Mouse (Mus musculus): ENCODE data around the gene Ndc1. TPM values are rescaled to one million over a fixed set of nuclear protein-coding genes. Genes with fewer than 3 reads are reported as not detected.

The Ndc1 gene
- 32.7 and 35.6 TPM in 2 replicates for polyA plus RNA-seq (2015; fragmentation: Nextera tagmentation; extraction: Ambion mirVana)

DNA sequence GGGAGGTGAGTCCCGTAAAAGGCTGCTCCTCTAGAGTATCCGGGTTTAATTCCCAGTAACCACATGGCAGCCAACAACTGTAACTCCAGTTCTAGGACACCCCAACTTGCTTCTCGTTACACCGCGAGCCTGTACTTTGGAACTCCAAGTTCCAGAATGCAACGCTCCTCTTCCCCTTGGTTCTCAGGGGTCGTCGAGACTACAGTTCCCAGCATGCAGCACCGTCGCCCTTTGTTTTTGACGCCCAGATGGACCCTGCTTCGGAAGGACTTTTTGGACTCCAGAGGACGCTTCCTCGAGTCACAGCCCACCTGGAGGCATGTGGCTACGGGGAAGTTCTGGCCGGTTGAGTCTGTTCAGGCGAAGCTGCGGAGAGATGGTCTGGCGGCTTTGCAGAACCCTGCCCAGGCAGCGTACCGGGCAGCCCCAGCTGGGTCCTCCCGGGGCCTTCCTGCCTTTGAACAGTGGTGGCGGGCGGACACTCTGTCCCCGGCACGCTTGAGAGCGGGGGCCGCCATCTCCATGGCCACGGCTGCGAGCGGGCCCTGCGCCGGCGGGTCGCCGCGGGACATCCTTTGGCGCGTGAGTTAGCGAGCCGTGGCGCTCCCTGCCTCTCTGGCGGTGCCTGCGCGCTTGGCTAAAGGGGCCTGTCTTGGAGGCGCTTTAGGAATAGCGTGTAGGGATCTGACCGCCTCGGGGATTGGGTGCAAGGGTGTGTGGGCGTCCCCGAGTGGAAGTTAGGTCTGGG, at the start of gene Ndc1:
Ndc1 (plus strand) TSS at position 218 of the 748 bp plus-strand sequence.
- peaks cover 20% of the 10 kb centered on the region for H3K36me3 ChIP-seq
- peak within 1 kb of the TSS; percentile 77 for H3K4me3 ChIP-seq
- H3K27me3 ChIP-seq, result no peaks in the 10 kb centered on the region
- peak within 1 kb of the TSS; percentile 88 for H3K27ac ChIP-seq
- ATAC-seq (ENCODE audit: low FRiP score, low read depth), result peak; percentile 98
- peak within 1 kb of the TSS; percentile 82 for H3K4me2 ChIP-seq (replicated peaks)
- H3K9ac ChIP-seq, result peak within 1 kb of the TSS; percentile 87
- under 1% methylated on average over 51 of the region's 51 CpGs for WGBS
- peaks cover 12% of the 10 kb centered on the region for H3K4me1 ChIP-seq
- H3K9me3 ChIP-seq, result no peaks in the 10 kb centered on the region

DNA sequence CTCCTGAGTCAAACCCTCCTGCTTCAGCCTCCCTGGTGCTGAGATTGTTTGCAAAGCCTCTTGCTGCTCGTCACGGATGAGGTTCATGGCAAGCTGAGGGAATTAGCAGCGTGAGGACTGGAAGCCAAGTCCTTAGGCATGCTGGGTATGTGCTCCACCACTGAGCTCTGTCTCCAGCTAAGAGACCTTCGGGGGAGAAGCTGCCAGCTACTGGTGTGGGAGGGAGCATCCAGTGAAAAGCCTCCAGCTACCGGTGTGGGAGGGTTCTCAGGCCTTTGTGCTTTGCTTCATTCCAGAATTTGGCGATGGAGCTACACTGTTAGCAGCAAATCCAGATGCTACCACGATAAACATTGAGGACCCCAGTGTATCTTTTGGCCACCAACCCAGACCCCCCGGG, 48.9 kb upstream of the Ndc1 start:
- H3K27ac ChIP-seq, result no peak overlapping the region
- H3K4me3 ChIP-seq, result no peak overlapping the region
- no peak for ATAC-seq (ENCODE audit: low FRiP score, low read depth)
- peaks cover 15% of the 10 kb centered on the region for H3K4me1 ChIP-seq
- no peaks in the 10 kb centered on the region for H3K27me3 ChIP-seq
- H3K4me2 ChIP-seq (replicated peaks), result no peak overlapping the region
- peaks cover 74% of the 10 kb centered on the region for H3K36me3 ChIP-seq
- H3K9me3 ChIP-seq, result no peaks in the 10 kb centered on the region
- no peak overlapping the region for H3K9ac ChIP-seq
- WGBS, result 83% methylated on average over 8 of the region's 8 CpGs

DNA sequence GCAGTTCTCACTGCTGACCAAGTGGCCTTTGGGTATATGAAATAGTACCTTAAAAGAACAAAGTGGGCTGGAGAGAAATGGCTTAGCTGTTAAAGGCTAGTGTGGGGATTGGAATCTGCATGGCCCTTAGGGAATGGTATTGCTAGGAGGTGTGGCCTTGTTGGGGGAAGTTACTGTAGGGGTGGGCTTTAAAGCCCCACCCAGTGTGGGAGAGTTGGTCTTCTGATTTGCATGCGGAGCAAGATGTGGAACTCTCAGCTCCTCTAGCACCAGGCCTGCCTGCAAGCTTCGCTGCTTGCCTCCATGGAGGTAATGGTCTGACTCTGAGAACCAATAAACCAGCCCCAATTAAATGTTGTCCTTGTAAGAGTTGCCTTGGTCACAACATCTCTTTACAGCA, 46.5 kb upstream of the Ndc1 start:
- no peak for ATAC-seq (ENCODE audit: low FRiP score, low read depth)
- H3K4me3 ChIP-seq, result no peak overlapping the region
- H3K4me2 ChIP-seq (replicated peaks), result no peak overlapping the region
- no peaks in the 10 kb centered on the region for H3K27me3 ChIP-seq
- peaks cover 85% of the 10 kb centered on the region for H3K36me3 ChIP-seq
- no peak overlapping the region for H3K27ac ChIP-seq
- no peaks in the 10 kb centered on the region for H3K9me3 ChIP-seq
- H3K4me1 ChIP-seq, result no peaks in the 10 kb centered on the region; the same call in 1 of the 2 replicates
- no peak overlapping the region for H3K9ac ChIP-seq
- 56% methylated on average over 2 of the region's 2 CpGs for WGBS

DNA sequence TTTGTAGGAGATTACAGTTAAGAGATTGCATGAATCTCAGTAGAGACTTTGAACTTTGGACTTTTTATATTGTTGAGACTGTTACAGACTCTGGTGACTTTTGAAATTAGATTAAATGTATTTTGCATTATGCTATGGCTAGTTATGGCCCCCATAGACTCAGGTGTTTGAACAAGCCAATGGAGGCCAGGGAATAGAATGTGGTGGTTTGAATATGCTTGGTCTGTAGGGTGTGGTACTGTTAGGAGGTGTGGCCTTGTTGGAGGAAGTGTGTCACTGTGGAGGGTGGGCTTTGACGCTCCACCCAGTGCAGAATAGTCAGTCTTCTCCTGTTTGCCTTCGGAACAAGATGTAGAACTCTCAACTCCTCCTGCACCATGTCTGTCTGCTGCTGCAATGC, 44.5 kb upstream of the Ndc1 start:
- H3K4me2 ChIP-seq (replicated peaks), result no peak overlapping the region
- no peak overlapping the region for H3K9ac ChIP-seq
- no peak overlapping the region for H3K4me3 ChIP-seq
- no peaks in the 10 kb centered on the region for H3K27me3 ChIP-seq
- no peak for ATAC-seq (ENCODE audit: low FRiP score, low read depth)
- H3K36me3 ChIP-seq, result peaks cover 81% of the 10 kb centered on the region
- H3K27ac ChIP-seq, result no peak overlapping the region
- 90% methylated on average over 2 of the region's 2 CpGs for WGBS
- H3K4me1 ChIP-seq, result no peaks in the 10 kb centered on the region; the same call in 1 of the 2 replicates
- H3K9me3 ChIP-seq, result no peaks in the 10 kb centered on the region

DNA sequence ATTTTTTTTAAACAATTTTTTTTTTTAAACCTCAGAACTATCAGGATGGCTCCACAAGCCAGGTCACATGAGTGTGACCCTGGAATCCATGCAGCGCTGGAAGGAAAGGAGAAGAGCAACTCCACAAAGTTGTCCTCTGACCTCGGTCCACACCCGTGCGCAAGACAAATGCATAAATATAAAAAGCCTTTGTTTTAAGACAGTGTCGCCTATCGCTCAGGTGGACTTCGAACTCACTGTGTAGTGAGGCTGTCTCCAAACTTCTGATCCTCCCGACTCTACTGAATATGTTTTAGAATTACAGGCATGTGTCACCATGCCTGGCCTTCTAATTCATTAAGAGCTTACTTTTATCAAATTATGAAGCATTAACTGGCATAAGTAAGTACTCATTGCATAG, 39.1 kb upstream of the Ndc1 start:
- no peaks in the 10 kb centered on the region for H3K4me1 ChIP-seq
- WGBS, result 96% methylated on average over 8 of the region's 8 CpGs
- H3K4me2 ChIP-seq (replicated peaks), result no peak overlapping the region
- H3K9me3 ChIP-seq, result 0 out of 2 replicates have a peak, but pooled peaks cover 7% of the 10 kb centered on the region
- H3K27ac ChIP-seq, result no peak overlapping the region
- H3K9ac ChIP-seq, result no peak overlapping the region
- no peak overlapping the region for H3K4me3 ChIP-seq
- H3K36me3 ChIP-seq, result peaks cover 42% of the 10 kb centered on the region
- no peak for ATAC-seq (ENCODE audit: low FRiP score, low read depth)
- H3K27me3 ChIP-seq, result no peaks in the 10 kb centered on the region

DNA sequence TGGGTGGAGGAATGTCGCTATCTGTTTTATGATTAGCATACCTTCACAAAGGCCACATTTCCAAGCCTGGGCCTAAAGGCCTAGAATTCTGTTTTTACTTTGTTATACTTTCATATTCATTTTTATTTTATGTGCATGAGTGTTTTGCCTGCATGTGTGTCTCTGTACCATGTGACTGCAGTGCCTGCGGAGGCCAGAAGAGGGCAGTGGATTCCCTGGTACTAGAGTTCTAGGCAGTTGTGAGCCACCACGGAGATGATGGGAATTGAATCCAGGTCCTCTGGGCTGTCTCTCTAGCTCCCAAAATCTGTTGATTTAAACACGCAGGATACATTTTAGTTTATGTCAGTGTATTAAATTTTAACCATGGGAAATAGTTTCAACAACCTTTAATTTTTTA, 34.1 kb upstream of the Ndc1 start:
- Histone ChIP-seq H3K4me2 (replicated peaks) (no peak overlapping the region), H3K4me1 (no peaks in the 10 kb centered on the region), H3K9me3 (0 out of 2 replicates have a peak, but pooled peaks cover 9% of the 10 kb centered on the region), H3K36me3 (peaks cover 21% of the 10 kb centered on the region), H3K4me3 (no peak overlapping the region), H3K27me3 (no peaks in the 10 kb centered on the region), H3K27ac (no peak overlapping the region), H3K9ac (no peak overlapping the region)
- no peak for ATAC-seq (ENCODE audit: low FRiP score, low read depth)
- WGBS, result 95% methylated on average over 4 of the region's 4 CpGs

DNA sequence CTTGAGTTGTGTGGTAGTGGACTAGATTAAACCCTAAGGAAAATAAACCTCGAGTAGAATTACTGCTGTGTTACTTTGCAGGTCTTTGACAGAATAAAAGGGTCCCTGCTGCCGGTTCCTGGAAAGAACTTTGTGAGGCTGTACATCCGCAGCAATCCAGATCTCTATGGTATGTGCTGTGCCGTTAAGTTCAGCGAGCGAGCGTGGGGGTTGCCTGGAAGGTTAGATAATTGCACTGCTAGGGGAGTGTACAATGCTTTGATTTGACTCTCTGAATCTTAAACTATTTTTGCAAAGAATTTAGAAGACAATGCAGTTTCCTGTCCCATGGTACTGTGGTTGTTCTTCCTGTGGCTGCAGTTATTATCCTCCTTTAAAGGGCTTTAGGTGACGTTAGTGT, 31.2 kb upstream of the Ndc1 start:
- Histone ChIP-seq H3K9ac (no peak overlapping the region), H3K36me3 (peaks cover 17% of the 10 kb centered on the region), H3K27ac (no peak overlapping the region), H3K27me3 (no peaks in the 10 kb centered on the region), H3K4me2 (replicated peaks) (no peak overlapping the region), H3K9me3 (0 out of 2 replicates have a peak, but pooled peaks cover 9% of the 10 kb centered on the region), H3K4me3 (no peak overlapping the region), H3K4me1 (peaks cover 11% of the 10 kb centered on the region)
- whole genome bisulfite sequencing, result 64% methylated on average over 8 of the region's 8 CpGs
- ATAC-seq (ENCODE audit: low FRiP score, low read depth), result no peak

DNA sequence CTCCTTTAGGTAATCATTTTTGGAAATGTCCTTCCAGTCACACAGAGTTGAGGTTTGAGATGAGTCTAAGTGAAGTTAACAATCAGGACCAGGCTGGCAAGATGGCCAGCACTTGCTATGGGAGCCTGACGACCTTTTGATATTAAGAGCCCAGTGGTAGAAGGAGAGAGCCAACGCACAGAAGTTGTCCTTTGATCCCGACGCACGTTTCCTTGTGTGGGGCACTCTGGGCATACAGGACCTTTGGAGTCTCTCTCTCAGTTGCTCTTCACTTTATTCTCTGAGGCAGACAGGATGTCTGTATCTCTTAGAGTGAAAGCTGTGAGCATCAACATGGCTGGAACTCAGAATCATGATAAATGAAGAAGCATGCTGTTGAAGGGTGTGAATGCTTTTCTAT, 30.1 kb upstream of the Ndc1 start:
- peaks cover 18% of the 10 kb centered on the region for H3K4me1 ChIP-seq
- no peak overlapping the region for H3K9ac ChIP-seq
- H3K27me3 ChIP-seq, result no peaks in the 10 kb centered on the region
- 86% methylated on average over 5 of the region's 5 CpGs for whole genome bisulfite sequencing
- no peak for ATAC-seq (ENCODE audit: low FRiP score, low read depth)
- H3K9me3 ChIP-seq, result 0 out of 2 replicates have a peak, but pooled peaks cover 6% of the 10 kb centered on the region
- peaks cover 17% of the 10 kb centered on the region for H3K36me3 ChIP-seq
- H3K27ac ChIP-seq, result no peak overlapping the region
- H3K4me2 ChIP-seq (replicated peaks), result no peak overlapping the region
- no peak overlapping the region for H3K4me3 ChIP-seq

DNA sequence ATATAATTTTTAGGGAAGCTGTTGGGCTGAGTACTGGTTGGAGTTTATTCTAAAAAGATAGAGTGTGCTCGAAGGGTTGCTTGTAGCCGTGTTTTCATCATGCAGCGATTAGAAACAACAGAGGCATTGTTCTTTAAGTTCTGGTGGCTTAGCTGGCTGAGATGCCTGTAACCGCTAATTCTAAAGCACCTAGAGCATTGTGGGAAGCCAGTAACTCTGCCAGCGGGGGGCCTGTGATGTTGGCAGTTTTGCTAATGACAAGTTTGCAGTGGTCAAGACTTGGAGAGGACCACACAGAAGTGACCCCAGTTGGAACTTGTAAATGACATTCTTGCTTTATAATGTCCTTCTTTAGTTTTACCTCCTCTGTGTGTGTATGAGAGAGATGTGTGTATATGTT, 26.2 kb upstream of the Ndc1 start:
- Histone ChIP-seq H3K4me3 (no peak overlapping the region), H3K36me3 (peaks cover 31% of the 10 kb centered on the region), H3K27me3 (no peaks in the 10 kb centered on the region), H3K27ac (peak overlapping the region; percentile 58), H3K4me2 (replicated peaks) (peak overlapping the region; percentile 31), H3K4me1 (peaks cover 18% of the 10 kb centered on the region), H3K9ac (no peak overlapping the region), H3K9me3 (no peaks in the 10 kb centered on the region)
- ATAC-seq (ENCODE audit: low FRiP score, low read depth), result no peak
- 39% methylated on average over 5 of the region's 5 CpGs for WGBS

DNA sequence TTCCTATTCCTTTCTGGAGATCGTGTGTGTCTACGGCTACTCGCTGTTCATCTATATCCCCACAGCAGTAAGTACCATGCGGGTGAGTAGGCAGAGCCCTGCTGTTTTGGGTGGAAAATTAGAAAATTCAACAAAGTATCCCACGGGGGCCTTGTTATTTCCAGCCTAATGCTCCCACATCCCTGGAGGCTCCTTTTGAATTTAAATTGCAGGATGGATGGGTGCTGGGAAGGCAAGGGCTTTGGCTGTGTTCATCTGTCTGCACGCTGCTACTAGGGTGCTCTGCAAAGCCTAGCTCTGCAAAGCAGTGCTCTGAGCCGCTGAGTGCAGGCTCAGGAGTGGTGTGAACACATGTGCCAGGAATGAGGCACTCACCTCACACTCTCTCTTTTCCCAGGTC, 23.0 kb upstream of the Ndc1 start:
- ATAC-seq (ENCODE audit: low FRiP score, low read depth), result no peak
- Histone ChIP-seq H3K36me3 (peaks cover 28% of the 10 kb centered on the region), H3K27ac (no peak overlapping the region), H3K27me3 (no peaks in the 10 kb centered on the region), H3K4me2 (replicated peaks) (no peak overlapping the region), H3K4me1 (peaks cover 26% of the 10 kb centered on the region), H3K4me3 (no peak overlapping the region), H3K9me3 (no peaks in the 10 kb centered on the region), H3K9ac (no peak overlapping the region)
- 83% methylated on average over 7 of the region's 7 CpGs for WGBS

DNA sequence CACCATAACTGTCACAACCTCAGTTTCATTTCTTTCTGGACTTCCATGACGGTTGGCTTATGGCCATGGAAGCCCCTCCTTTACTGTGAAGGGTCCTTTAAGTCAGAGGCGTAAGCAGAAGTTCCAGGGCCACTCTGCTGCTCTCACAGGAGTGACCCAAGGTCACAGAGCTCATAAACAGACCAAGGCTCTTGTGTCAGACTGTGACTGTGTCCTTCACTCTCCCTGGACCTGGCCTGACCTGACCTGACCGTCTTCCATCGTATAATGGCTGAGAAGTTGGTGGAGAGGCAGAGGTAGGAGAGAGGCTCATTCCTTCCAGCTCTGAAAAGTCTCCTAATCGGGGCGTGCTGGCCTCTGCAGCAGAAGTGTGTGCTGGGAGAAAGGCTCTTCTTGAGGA, 20.4 kb upstream of the Ndc1 start:
- 61% methylated on average over 6 of the region's 6 CpGs for WGBS
- no peak for ATAC-seq (ENCODE audit: low FRiP score, low read depth)
- Histone ChIP-seq H3K27ac (no peak overlapping the region), H3K27me3 (no peaks in the 10 kb centered on the region), H3K4me3 (no peak overlapping the region), H3K9me3 (no peaks in the 10 kb centered on the region), H3K4me1 (peaks cover 8% of the 10 kb centered on the region), H3K36me3 (peaks cover 44% of the 10 kb centered on the region), H3K9ac (no peak overlapping the region), H3K4me2 (replicated peaks) (no peak overlapping the region)

DNA sequence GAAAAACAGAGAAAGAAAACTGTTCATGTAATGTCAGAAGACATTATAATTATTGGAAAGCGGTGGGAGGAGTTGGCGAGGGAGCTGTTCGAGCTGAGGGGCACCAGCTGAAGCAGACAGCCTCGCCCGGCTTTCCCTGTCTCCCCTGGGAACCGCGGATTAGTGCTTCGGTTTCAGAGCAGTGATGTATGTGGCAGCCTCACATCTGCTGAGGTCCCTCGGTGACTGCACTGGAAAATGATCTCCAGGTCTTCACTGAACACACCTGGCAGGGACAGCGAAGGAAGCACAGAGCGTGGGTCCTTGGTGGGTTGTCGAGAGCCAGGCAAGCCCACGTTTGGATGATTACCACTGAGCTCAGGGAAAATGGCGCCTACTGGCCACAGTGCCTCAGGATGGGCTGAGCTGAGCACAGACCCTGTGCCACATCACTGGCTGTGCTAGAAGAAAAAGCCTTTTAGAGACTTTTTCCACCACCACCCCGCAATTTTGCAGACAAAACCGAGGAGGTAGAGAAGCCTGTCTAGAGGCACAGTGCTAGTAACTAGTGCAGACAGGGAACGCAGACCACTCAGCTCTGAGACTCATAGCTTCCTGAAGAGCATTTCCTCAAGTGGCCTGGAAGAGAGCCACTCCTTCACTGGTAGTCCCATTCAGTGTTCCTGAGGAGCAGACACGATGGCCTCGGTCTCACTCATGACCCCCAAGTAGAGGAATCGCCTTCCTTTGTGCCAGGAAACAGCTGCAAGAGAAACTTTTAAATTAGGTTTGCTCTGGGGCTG, 18.9 kb upstream of the Ndc1 start:
- ATAC-seq (ENCODE audit: low FRiP score, low read depth), result no peak
- Histone ChIP-seq H3K4me2 (replicated peaks) (no peak overlapping the region), H3K27ac (no peak overlapping the region), H3K4me1 (peaks cover 8% of the 10 kb centered on the region), H3K27me3 (no peaks in the 10 kb centered on the region), H3K4me3 (no peak overlapping the region), H3K9ac (no peak overlapping the region), H3K36me3 (peaks cover 41% of the 10 kb centered on the region), H3K9me3 (no peaks in the 10 kb centered on the region)
- 67% methylated on average over 20 of the region's 20 CpGs for WGBS

Measured in limb, embryonic 13.5 days (tissue).